Mouse (Mus musculus): ENCODE results near the gene Gm11985. TPM values are rescaled to one million over a fixed set of nuclear protein-coding genes. Genes with fewer than 3 reads are reported as not detected.
"Not testable (repeated sequence)": the region's sequence is repeated elsewhere in the genome, so short reads cannot be mapped to it uniquely, and the experiment has no call there.

Gm11985 gene
- not detected for total RNA-seq (2021)

GRCm38 (mm10) chr11:7188469-7188868 is at the start of gene Gm11985:
TSS of gene Gm11985 (minus strand) at chr11:7188569.
- intact Hi-C loops (cut with DNase I): no loop called here
- no peak for DNase-seq

- DNase-seq: no peak
- intact Hi-C loops (cut with DNase I): no loop called here
These were observed 49.3 kb upstream of the Gm11985 start for GRCm38 (mm10) chr11:7237712-7238111.

- DNase-seq: no peak
- intact Hi-C loops (cut with DNase I): no loop called here
These were observed 48.4 kb upstream of the Gm11985 start for GRCm38 (mm10) chr11:7236751-7237150.

- intact Hi-C loops (cut with DNase I): no loop called here
- peak in 1 of 2 experiments; percentile 10 for DNase-seq
These were observed 46.7 kb upstream of the Gm11985 start for GRCm38 (mm10) chr11:7234981-7235609.

GRCm38 (mm10) chr11:7234436-7234835 is 46.1 kb upstream of the Gm11985 start:
- no peak for DNase-seq
- intact Hi-C loops (cut with DNase I): no loop called here

GRCm38 (mm10) chr11:7233333-7233732 is 45.0 kb upstream of the Gm11985 start:
- no peak for DNase-seq
- intact Hi-C loops (cut with DNase I): no loop called here

GRCm38 (mm10) chr11:7231958-7232357 is 43.6 kb upstream of the Gm11985 start:
- intact Hi-C loops (cut with DNase I): no loop called here
- DNase-seq: no peak

GRCm38 (mm10) chr11:7230000-7230399 is 41.6 kb upstream of the Gm11985 start:
- intact Hi-C loops (cut with DNase I): no loop called here
- no peak for DNase-seq

- intact Hi-C loops (cut with DNase I): no loop called here
- no peak for DNase-seq
These were observed 39.7 kb upstream of the Gm11985 start for GRCm38 (mm10) chr11:7228107-7228506.

GRCm38 (mm10) chr11:7226810-7227550 is 38.6 kb upstream of the Gm11985 start:
- DNase-seq: no peak
- intact Hi-C loops (cut with DNase I): no loop called here

GRCm38 (mm10) chr11:7226200-7226599 is 37.8 kb upstream of the Gm11985 start:
- intact Hi-C loops (cut with DNase I): no loop called here
- no peak for DNase-seq

- intact Hi-C loops (cut with DNase I); DNase-seq: not testable (repeated sequence)
These were observed 33.5 kb upstream of the Gm11985 start for GRCm38 (mm10) chr11:7221826-7222225.

- intact Hi-C loops (cut with DNase I): loop anchor here (1.0 to 10.0 kb wide), 5 partner anchors 289 to 1309 kb away; no protein-coding TSS in a partner anchor
- DNase-seq: peak; percentile 59 to 72
These were observed 27.3 kb upstream of the Gm11985 start for GRCm38 (mm10) chr11:7215703-7216102.

GRCm38 (mm10) chr11:7214761-7215160 is 26.4 kb upstream of the Gm11985 start:
- intact Hi-C loops (cut with DNase I): loop anchor here (1.0 to 10.0 kb wide), 6 partner anchors 123 to 1310 kb away; no protein-coding TSS in a partner anchor
- peak; percentile 68 to 71 for DNase-seq

- intact Hi-C loops (cut with DNase I): loop anchor here (5.0 to 10.0 kb wide), 4 partner anchors 123 to 1310 kb away; no protein-coding TSS in a partner anchor
- DNase-seq: no peak
These were observed 25.9 kb upstream of the Gm11985 start for GRCm38 (mm10) chr11:7214342-7214660.

GRCm38 (mm10) chr11:7213501-7214341 is 25.4 kb upstream of the Gm11985 start, which contains the start of gene Igfbp3:
TSS of gene Igfbp3 (minus strand) at chr11:7213923.
- peak; percentile 40 to 46 for DNase-seq
- intact Hi-C loops (cut with DNase I): loop anchor here (5.0 to 10.0 kb wide), 4 partner anchors 124 to 1311 kb away; no protein-coding TSS in a partner anchor

GRCm38 (mm10) chr11:7213161-7213500 is 24.8 kb upstream of the Gm11985 start:
- intact Hi-C loops (cut with DNase I): loop anchor here (5.0 to 10.0 kb wide), 4 partner anchors 124 to 1312 kb away; no protein-coding TSS in a partner anchor

GRCm38 (mm10) chr11:7212126-7212798 is 23.9 kb upstream of the Gm11985 start:
- intact Hi-C loops (cut with DNase I): loop anchor here (5.0 to 10.0 kb wide), 4 partner anchors 125 to 1313 kb away; no protein-coding TSS in a partner anchor
- DNase-seq: no peak

More at GRCm38 (mm10) chr11:7213161-7213500, 24.8 kb upstream of the Gm11985 start:
- no peak for DNase-seq

- intact Hi-C loops (cut with DNase I): loop anchor here (2.0 to 10.0 kb wide), 5 partner anchors 126 to 1314 kb away; no protein-coding TSS in a partner anchor
- no peak for DNase-seq
These were observed 22.8 kb upstream of the Gm11985 start for GRCm38 (mm10) chr11:7211211-7211610.

- peak; percentile 75 to 86 for DNase-seq
- intact Hi-C loops (cut with DNase I): loop anchor here (1.0 to 10.0 kb wide), 7 partner anchors 127 to 1314 kb away; no protein-coding TSS in a partner anchor
These were observed 22.0 kb upstream of the Gm11985 start for GRCm38 (mm10) chr11:7210343-7210742.

Data from heart, postnatal 10 days (tissue).